Comparison of ENCODE assay signal across 8 mouse cellular contexts in the genomic region with DNA sequence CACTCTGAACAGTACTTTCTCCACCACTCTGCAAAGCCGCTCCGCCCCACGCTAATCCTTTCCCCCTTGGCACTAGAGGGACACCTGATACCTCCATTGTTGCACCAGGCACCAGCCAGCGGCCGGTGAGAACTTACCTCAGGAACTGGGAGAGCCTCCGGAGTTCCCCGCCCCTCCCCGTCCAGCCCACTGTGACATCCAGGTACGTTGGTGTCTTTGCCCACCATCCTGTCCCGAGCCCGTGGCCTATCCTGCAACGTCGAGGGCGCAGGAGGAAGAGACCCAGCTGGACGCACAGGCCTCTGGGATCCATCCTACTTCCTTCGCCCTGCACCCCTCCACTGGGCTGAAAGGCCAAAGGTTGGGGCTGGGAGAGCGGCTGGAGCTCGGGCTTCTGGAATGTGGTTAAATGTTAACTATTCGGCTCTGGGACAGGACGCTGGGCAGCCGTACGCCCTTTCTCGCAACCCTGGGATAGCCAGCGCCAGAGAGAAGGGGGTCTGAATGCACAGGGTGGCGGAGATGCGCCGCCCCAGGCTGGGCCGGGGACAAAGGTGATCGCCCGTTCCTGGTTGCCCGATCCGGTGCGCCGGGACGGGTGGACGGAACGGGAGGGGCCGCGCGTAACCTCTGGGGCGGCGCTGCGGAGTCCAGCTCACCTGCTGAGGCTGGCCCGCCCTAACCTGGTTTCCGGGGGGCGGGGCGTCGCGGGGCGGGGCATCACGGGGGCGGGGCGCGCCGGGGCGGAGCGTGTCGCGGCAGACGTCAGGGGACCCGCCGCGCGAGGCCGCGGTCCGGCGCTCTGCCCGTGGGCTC. TPM values are rescaled to one million over a fixed set of nuclear protein-coding genes. Genes with fewer than 3 reads are reported as not detected.
DNase-seq lines count a peak whose midpoint lies in the region; ATAC-seq and TF ChIP-seq lines count a peak whose summit lies in the region.

No protein-coding gene starts in this region.

- WGBS in forebrain, postnatal 0 days, result 3% methylated on average over 43 of the region's 69 CpGs
- WGBS in lung, embryonic 14.5 days, result 5% methylated on average over 44 of the region's 69 CpGs

- H3K4me1 ChIP-seq in brown adipose tissue, adult 24 weeks (ENCODE audit: control insufficient read depth, insufficient read depth, insufficient read length, low read length), result peaks cover 4% of the 10 kb centered on the region; the same call in 1 of the 2 replicates
- H3K4me1 ChIP-seq in forebrain, postnatal 0 days (ENCODE audit: insufficient read depth), result peaks cover 17% of the 10 kb centered on the region
- no peaks in the 10 kb centered on the region for H3K4me1 ChIP-seq in lung, embryonic 14.5 days (ENCODE audit: insufficient read depth)

- peak overlapping the region; percentile 59 for H3K4me3 ChIP-seq in layer of hippocampus, adult 2 months
- peak overlapping the region; percentile 68 for H3K4me3 ChIP-seq in brown adipose tissue, adult 24 weeks (ENCODE audit: insufficient read depth, low read depth, low read length)
- peak overlapping the region; percentile 84 for H3K4me3 ChIP-seq in forebrain, postnatal 0 days (ENCODE audit: low read depth, low read length)
- peak overlapping the region; percentile 75 for H3K4me3 ChIP-seq in lung, embryonic 14.5 days (ENCODE audit: low read depth, low read length)

- no peaks in the 10 kb centered on the region for H3K27me3 ChIP-seq in forebrain, postnatal 0 days (ENCODE audit: insufficient read depth, low read length)
- peaks cover 15% of the 10 kb centered on the region; the same call in 1 of the 2 replicates for H3K27me3 ChIP-seq in lung, embryonic 14.5 days (ENCODE audit: insufficient read depth, low read length)

- peak overlapping the region; percentile 93 for H3K4me2 ChIP-seq in forebrain, postnatal 0 days (ENCODE audit: low read depth)
- peak overlapping the region; percentile 98 for H3K4me2 ChIP-seq in lung, embryonic 14.5 days

- no peak for DNase-seq in layer of hippocampus, adult 2 months (ENCODE audit: low spot score in 2 of 2)
- DNase-seq in layer of hippocampus, postnatal 36 days, result no peak
- peak; percentile 53 for DNase-seq in forebrain, postnatal 0 days
- DNase-seq in kidney, adult 18-20 months, result peak; percentile 90
- DNase-seq in lung, embryonic 14.5 days, result peak; percentile 71
- DNase-seq in ovary, postnatal 14 days (ENCODE audit: low spot score), result peak; percentile 48
- no peak for DNase-seq in frontal cortex, postnatal 10 days (ENCODE audit: low spot score in 2 of 2)

- peak overlapping the region; percentile 90 for H3K9ac ChIP-seq in forebrain, postnatal 0 days
- H3K9ac ChIP-seq in lung, embryonic 14.5 days, result peak overlapping the region; percentile 71

- no peaks in the 10 kb centered on the region for H3K9me3 ChIP-seq in forebrain, postnatal 0 days (ENCODE audit: low read length)
- H3K9me3 ChIP-seq in lung, embryonic 14.5 days (ENCODE audit: low read depth, low read length), result no peaks in the 10 kb centered on the region

- ATAC-seq in forebrain, postnatal 0 days, result peak; percentile 49
- peak; percentile 73 for ATAC-seq in lung, embryonic 14.5 days (ENCODE audit: insufficient read depth)

- peaks cover 9% of the 10 kb centered on the region; the same call in 1 of the 2 replicates for H3K36me3 ChIP-seq in forebrain, postnatal 0 days (ENCODE audit: insufficient read depth)
- H3K36me3 ChIP-seq in lung, embryonic 14.5 days (ENCODE audit: insufficient read depth), result peaks cover 9% of the 10 kb centered on the region; the same call in 1 of the 2 replicates

- peak overlapping the region; percentile 54; the same call in 1 of the 2 replicates for H3K27ac ChIP-seq in layer of hippocampus, adult 2 months
- no peak overlapping the region for H3K27ac ChIP-seq in brown adipose tissue, adult 24 weeks (replicated peaks; ENCODE audit: low read depth, low read length)
- H3K27ac ChIP-seq in forebrain, postnatal 0 days (ENCODE audit: low read depth, low read length), result peak overlapping the region; percentile 67; the same call in 1 of the 2 replicates
- peak overlapping the region; percentile 90 for H3K27ac ChIP-seq in lung, embryonic 14.5 days (ENCODE audit: low read depth)

- no peak for TF ChIP-seq CTCF in layer of hippocampus, adult 2 months (conservative IDR thresholded peaks at IDR 0.05)
- no peak for TF ChIP-seq CTCF in forebrain, postnatal 0 days (IDR thresholded peaks at IDR 0.05; ENCODE audit: low read depth)
- TF ChIP-seq CTCF in lung, embryonic 14.5 days (IDR thresholded peaks at IDR 0.05; ENCODE audit: low read depth), result peak; percentile 29; the same call in 1 of the 2 replicates

RNA-seq across cellular contexts. Expression of gene Cep170b, which starts 1.4 kb away (rescaled TPM):
- total RNA-seq in layer of hippocampus, adult 2 months (2021), result 100 to 1,000 TPM; 194 to 210 TPM
- 100 to 1,000 TPM; 171 to 189 TPM for total RNA-seq in layer of hippocampus, postnatal 36 days (2021)
- 1.6 and 1.8 TPM in 2 replicates for polyA plus RNA-seq in brown adipose tissue, adult 24 weeks (2012; ENCODE audit: insufficient read depth, insufficient read length, missing spikeins)
- 67.0 and 86.7 TPM in 2 replicates for total RNA-seq in forebrain, postnatal 0 days (2014; rRNA removed)
- polyA plus RNA-seq in forebrain, postnatal 0 days (2015; fragmentation: Nextera tagmentation; extraction: Ambion mirVana), result 22.4 and 31.6 TPM in 2 replicates
- polyA plus RNA-seq in lung, embryonic 14.5 days (2014; fragmentation: Nextera tagmentation; extraction: Ambion mirVana), result 21.4 and 23.1 TPM in 2 replicates

RNA-seq across cellular contexts. Expression of gene Pld4, which starts 38.8 kb away (rescaled TPM):
- total RNA-seq in layer of hippocampus, adult 2 months (2021), result 1 to 10 TPM; 8.6 to 9.7 TPM
- total RNA-seq in layer of hippocampus, postnatal 36 days (2021), result 1 to 10 TPM; 8.7 to 9.4 TPM
- polyA plus RNA-seq in brown adipose tissue, adult 24 weeks (2012; ENCODE audit: insufficient read depth, insufficient read length, missing spikeins), result 7.5 and 9.4 TPM in 2 replicates
- total RNA-seq in forebrain, postnatal 0 days (2014; rRNA removed), result 6.2 and 7.3 TPM in 2 replicates
- 8.0 and 8.1 TPM in 2 replicates for polyA plus RNA-seq in forebrain, postnatal 0 days (2015; fragmentation: Nextera tagmentation; extraction: Ambion mirVana)
- polyA plus RNA-seq in lung, embryonic 14.5 days (2014; fragmentation: Nextera tagmentation; extraction: Ambion mirVana), result 9.3 and 10.9 TPM in 2 replicates

RNA-seq across cellular contexts. Expression of gene Zbtb42, which starts 43.0 kb away (rescaled TPM):
- under 1 TPM; 0.44 to 0.52 TPM for total RNA-seq in layer of hippocampus, adult 2 months (2021)
- under 1 TPM; 0.37 to 0.38 TPM for total RNA-seq in layer of hippocampus, postnatal 36 days (2021)
- polyA plus RNA-seq in brown adipose tissue, adult 24 weeks (2012; ENCODE audit: insufficient read depth, insufficient read length, missing spikeins), result 0.58 and 0.75 TPM in 2 replicates
- 1.0 and 3.5 TPM in 2 replicates for total RNA-seq in forebrain, postnatal 0 days (2014; rRNA removed)
- polyA plus RNA-seq in forebrain, postnatal 0 days (2015; fragmentation: Nextera tagmentation; extraction: Ambion mirVana), result 0.77 and 1.2 TPM in 2 replicates
- 6.7 and 9.0 TPM in 2 replicates for polyA plus RNA-seq in lung, embryonic 14.5 days (2014; fragmentation: Nextera tagmentation; extraction: Ambion mirVana)

RNA-seq across cellular contexts. Expression of gene Akt1, which starts 46.9 kb away (rescaled TPM):
- 100 to 1,000 TPM; 152 to 160 TPM for total RNA-seq in layer of hippocampus, adult 2 months (2021)
- 100 to 1,000 TPM; 145 to 156 TPM for total RNA-seq in layer of hippocampus, postnatal 36 days (2021)
- polyA plus RNA-seq in brown adipose tissue, adult 24 weeks (2012; ENCODE audit: insufficient read depth, insufficient read length, missing spikeins), result 31.5 and 38.8 TPM in 2 replicates
- total RNA-seq in forebrain, postnatal 0 days (2014; rRNA removed), result 213 and 215 TPM in 2 replicates
- polyA plus RNA-seq in forebrain, postnatal 0 days (2015; fragmentation: Nextera tagmentation; extraction: Ambion mirVana), result 117 TPM in 2 replicates
- polyA plus RNA-seq in lung, embryonic 14.5 days (2014; fragmentation: Nextera tagmentation; extraction: Ambion mirVana), result 140 and 166 TPM in 2 replicates

Comparison
In these comparisons a context has a peak if more than half of its experiments do, and no peak if none do; other contexts are left out.
1. DNase-seq: peak in forebrain, postnatal 0 days (single experiment), kidney, adult 18-20 months (single experiment), lung, embryonic 14.5 days (single experiment) and ovary, postnatal 14 days (single experiment); none in layer of hippocampus, adult 2 months (0 of 2), layer of hippocampus, postnatal 36 days (0 of 2) and frontal cortex, postnatal 10 days (0 of 2).
2. Peak in every context shown above with its lines, with median percentiles within 50 percentile points of each other: H3K4me3 ChIP-seq.